Mouse (Mus musculus): ENCODE measurements around the gene Awat2. TPM values are rescaled to one million over a fixed set of nuclear protein-coding genes. Genes with fewer than 3 reads are reported as not detected.

Awat2 gene
- polyA plus RNA-seq, 1 experiment, result not detected

- Histone ChIP-seq H3K4me1 (ENCODE audit: control insufficient read depth, insufficient read depth, low read length) (no peaks in the 10 kb centered on the region), H3K4me3 (ENCODE audit: insufficient read depth, low read depth, low read length) (no peak overlapping the region), H3K27ac (ENCODE audit: insufficient read depth, low read depth, low read length) (no peak overlapping the region)
- 80% methylated on average over 1 of the region's 1 CpGs for WGBS
- TF ChIP-seq POLR2A (IDR thresholded peaks at IDR 0.05; ENCODE audit: insufficient read depth, low read depth, low read length) (no peak), CTCF (IDR thresholded peaks at IDR 0.05; ENCODE audit: insufficient read depth, low read depth, low read length) (no peak)
Measured at GRCm38 (mm10) chrX:100409245-100409644, 33.3 kb downstream of the Awat2 start.

- 84% methylated on average over 5 of the region's 5 CpGs for WGBS
- TF ChIP-seq CTCF (IDR thresholded peaks at IDR 0.05; ENCODE audit: insufficient read depth, low read depth, low read length), result no peak
- no peak for TF ChIP-seq POLR2A (IDR thresholded peaks at IDR 0.05; ENCODE audit: insufficient read depth, low read depth, low read length)
Measured at GRCm38 (mm10) chrX:100401657-100402056, 40.9 kb downstream of the Awat2 start.

GRCm38 (mm10) chrX:100400900-100401299 is 41.6 kb downstream of the Awat2 start:
- H3K27ac ChIP-seq (ENCODE audit: insufficient read depth, low read depth, low read length), result no peak overlapping the region
- H3K4me1 ChIP-seq (ENCODE audit: control insufficient read depth, insufficient read depth, low read length), result no peaks in the 10 kb centered on the region
- TF ChIP-seq CTCF (IDR thresholded peaks at IDR 0.05; ENCODE audit: insufficient read depth, low read depth, low read length) (no peak), POLR2A (IDR thresholded peaks at IDR 0.05; ENCODE audit: insufficient read depth, low read depth, low read length) (no peak)
- no peak overlapping the region for H3K4me3 ChIP-seq (ENCODE audit: insufficient read depth, low read depth, low read length)

More at GRCm38 (mm10) chrX:100401657-100402056, 40.9 kb downstream of the Awat2 start:
- Histone ChIP-seq H3K4me1 (ENCODE audit: control insufficient read depth, insufficient read depth, low read length) (no peaks in the 10 kb centered on the region), H3K4me3 (ENCODE audit: insufficient read depth, low read depth, low read length) (no peak overlapping the region), H3K27ac (ENCODE audit: insufficient read depth, low read depth, low read length) (no peak overlapping the region)

DNA sequence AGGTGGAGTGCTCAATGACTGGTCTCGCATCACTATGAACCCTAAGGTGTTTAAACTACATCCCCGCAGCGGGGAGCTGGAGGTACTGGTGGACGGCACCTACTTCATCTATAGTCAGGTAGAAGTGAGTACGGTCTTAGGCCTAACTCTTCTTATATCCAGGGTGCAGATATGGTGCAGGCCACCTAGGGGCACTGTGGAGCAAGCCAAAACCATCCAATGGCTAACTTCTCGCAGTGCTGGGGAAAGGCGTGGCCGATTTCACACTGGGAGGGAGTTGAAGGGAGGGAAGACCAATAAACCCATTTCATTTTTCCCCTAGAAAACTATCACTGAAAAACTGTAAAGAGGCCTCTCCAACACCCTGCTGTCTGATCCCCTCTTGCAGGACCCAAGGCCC is 47.5 kb downstream of the Awat2 start:
- TF ChIP-seq POLR2A (IDR thresholded peaks at IDR 0.05; ENCODE audit: insufficient read depth, low read depth, low read length) (no peak), CTCF (IDR thresholded peaks at IDR 0.05; ENCODE audit: insufficient read depth, low read depth, low read length) (no peak)
- Histone ChIP-seq H3K4me1 (ENCODE audit: control insufficient read depth, insufficient read depth, low read length) (no peaks in the 10 kb centered on the region), H3K4me3 (ENCODE audit: insufficient read depth, low read depth, low read length) (no peak overlapping the region), H3K27ac (ENCODE audit: insufficient read depth, low read depth, low read length) (no peak overlapping the region)
- WGBS, result 88% methylated on average over 8 of the region's 8 CpGs

DNA sequence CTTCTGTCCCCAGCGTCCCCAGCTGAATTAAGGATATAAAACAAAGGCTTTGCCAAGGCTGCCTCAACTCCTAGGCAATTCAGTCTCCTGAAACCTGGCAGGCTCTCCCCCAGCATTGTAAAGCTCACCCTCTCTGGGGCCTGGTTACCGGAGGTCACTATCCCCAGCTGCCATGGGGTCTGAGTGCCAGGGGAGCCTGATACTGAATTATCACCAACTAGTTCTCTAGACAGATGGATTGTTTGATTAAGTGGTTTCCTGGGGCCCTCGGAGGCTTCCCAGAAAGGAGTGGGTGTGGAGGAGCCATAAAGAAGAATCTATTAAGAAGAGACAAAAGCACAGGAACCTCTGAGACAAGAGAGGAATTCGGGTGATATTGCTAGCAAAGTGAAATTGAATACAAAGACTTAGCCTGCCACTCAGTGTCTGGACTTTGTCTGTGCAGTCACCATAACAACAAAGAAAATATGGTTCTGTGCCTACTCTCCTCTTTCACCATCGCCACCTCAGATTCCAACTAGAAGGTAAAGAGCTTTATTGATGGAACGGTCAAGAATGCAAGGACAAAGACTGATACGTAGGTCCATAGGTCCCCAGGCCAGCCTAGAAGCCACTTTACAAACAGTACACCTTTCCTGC is 48.2 kb downstream of the Awat2 start:
- H3K27ac ChIP-seq (ENCODE audit: insufficient read depth, low read depth, low read length), result no peak overlapping the region
- no peak for TF ChIP-seq POLR2A (IDR thresholded peaks at IDR 0.05; ENCODE audit: insufficient read depth, low read depth, low read length)
- no peaks in the 10 kb centered on the region for H3K4me1 ChIP-seq (ENCODE audit: control insufficient read depth, insufficient read depth, low read length)
- no peak overlapping the region for H3K4me3 ChIP-seq (ENCODE audit: insufficient read depth, low read depth, low read length)
- 70% methylated on average over 7 of the region's 7 CpGs for WGBS

GRCm38 (mm10) chrX:100392304-100392703 is 50.2 kb downstream of the Awat2 start:
- WGBS, result 20% methylated on average over 6 of the region's 6 CpGs
- H3K4me3 ChIP-seq (ENCODE audit: insufficient read depth, low read depth, low read length), result no peak overlapping the region
- TF ChIP-seq CTCF (IDR thresholded peaks at IDR 0.05; ENCODE audit: insufficient read depth, low read depth, low read length) (no peak), POLR2A (IDR thresholded peaks at IDR 0.05; ENCODE audit: insufficient read depth, low read depth, low read length) (no peak)

GRCm38 (mm10) chrX:100389887-100390286 is 52.6 kb downstream of the Awat2 start:
- Histone ChIP-seq H3K4me3 (ENCODE audit: insufficient read depth, low read depth, low read length) (no peak overlapping the region), H3K4me1 (ENCODE audit: control insufficient read depth, insufficient read depth, low read length) (no peaks in the 10 kb centered on the region), H3K27ac (ENCODE audit: insufficient read depth, low read depth, low read length) (no peak overlapping the region)
- TF ChIP-seq POLR2A (IDR thresholded peaks at IDR 0.05; ENCODE audit: insufficient read depth, low read depth, low read length), result no peak
- no peak for TF ChIP-seq CTCF (IDR thresholded peaks at IDR 0.05; ENCODE audit: insufficient read depth, low read depth, low read length)
- WGBS, result 81% methylated on average over 1 of the region's 1 CpGs

More at GRCm38 (mm10) chrX:100392304-100392703, 50.2 kb downstream of the Awat2 start:
- H3K4me1 ChIP-seq (ENCODE audit: control insufficient read depth, insufficient read depth, low read length), result no peaks in the 10 kb centered on the region
- no peak overlapping the region for H3K27ac ChIP-seq (ENCODE audit: insufficient read depth, low read depth, low read length)

DNA sequence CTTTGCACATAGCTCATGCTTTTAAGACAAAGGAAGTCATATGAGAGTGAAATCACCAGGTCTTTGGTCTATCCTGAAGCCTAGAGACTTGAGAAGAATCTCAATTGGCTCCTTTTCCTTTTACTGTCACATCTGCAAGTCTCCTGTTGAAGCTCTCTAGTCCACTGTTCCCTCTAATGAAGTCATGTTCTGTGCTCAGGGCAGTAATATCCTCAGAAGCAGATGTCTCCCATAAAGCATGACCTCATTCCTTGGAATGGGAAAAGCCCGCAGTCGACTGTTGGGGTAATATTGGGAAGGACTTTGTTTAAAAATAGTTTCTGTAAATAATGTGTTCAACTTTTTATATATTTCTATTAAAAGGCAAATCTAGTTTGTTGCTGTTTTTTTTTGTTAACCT is 85.5 kb downstream of the Awat2 start:
- no peaks in the 10 kb centered on the region for H3K4me1 ChIP-seq (ENCODE audit: control insufficient read depth, insufficient read depth, low read length)
- TF ChIP-seq CTCF (IDR thresholded peaks at IDR 0.05; ENCODE audit: insufficient read depth, low read depth, low read length) (no peak), POLR2A (IDR thresholded peaks at IDR 0.05; ENCODE audit: insufficient read depth, low read depth, low read length) (no peak)
- 82% methylated on average over 2 of the region's 2 CpGs for WGBS
- H3K4me3 ChIP-seq (ENCODE audit: insufficient read depth, low read depth, low read length), result no peak overlapping the region
- H3K27ac ChIP-seq (ENCODE audit: insufficient read depth, low read depth, low read length), result no peak overlapping the region

Other genes with a start within 250 kb of the Awat2 start
- not detected in 2 replicates for gene Otud6a, start 13.7 kb downstream of the Awat2 start, polyA plus RNA-seq (2012; ENCODE audit: insufficient read depth, insufficient read length, low replicate concordance, missing spikeins)
- not detected in 2 replicates for gene Igbp1, start 51.6 kb upstream of the Awat2 start, polyA plus RNA-seq (2012; ENCODE audit: insufficient read depth, insufficient read length, low replicate concordance, missing spikeins)
- not detected in 2 replicates for gene Dgat2l6, start 82.1 kb upstream of the Awat2 start, polyA plus RNA-seq (2012; ENCODE audit: insufficient read depth, insufficient read length, low replicate concordance, missing spikeins)
- gene Awat1, start 129.5 kb upstream of the Awat2 start, polyA plus RNA-seq (2012; ENCODE audit: insufficient read depth, insufficient read length, low replicate concordance, missing spikeins), result not detected in 2 replicates
- gene P2ry4, start 152.2 kb upstream of the Awat2 start, polyA plus RNA-seq (2012; ENCODE audit: insufficient read depth, insufficient read length, low replicate concordance, missing spikeins), result not detected in 2 replicates
- gene Arr3, start 162.8 kb upstream of the Awat2 start, polyA plus RNA-seq (2012; ENCODE audit: insufficient read depth, insufficient read length, low replicate concordance, missing spikeins), result not detected in 2 replicates
- gene Kif4, start 183.0 kb upstream of the Awat2 start, polyA plus RNA-seq (2012; ENCODE audit: insufficient read depth, insufficient read length, low replicate concordance, missing spikeins), result not detected in 2 replicates
- gene Pdzd11, start 183.9 kb upstream of the Awat2 start, polyA plus RNA-seq (2012; ENCODE audit: insufficient read depth, insufficient read length, low replicate concordance, missing spikeins), result not detected in 2 replicates